Mouse (Mus musculus) cerebellum, adult 11-12 months (tissue): ENCODE results near the gene Akap11.
A peak's percentile ranks its signal among the peaks of the same experiment; 100 is the strongest.

Experiments
- DNase-seq: peaks from one replicate; pipeline ENCODE4 v3.0.0; 2022

The Akap11 gene

DNA sequence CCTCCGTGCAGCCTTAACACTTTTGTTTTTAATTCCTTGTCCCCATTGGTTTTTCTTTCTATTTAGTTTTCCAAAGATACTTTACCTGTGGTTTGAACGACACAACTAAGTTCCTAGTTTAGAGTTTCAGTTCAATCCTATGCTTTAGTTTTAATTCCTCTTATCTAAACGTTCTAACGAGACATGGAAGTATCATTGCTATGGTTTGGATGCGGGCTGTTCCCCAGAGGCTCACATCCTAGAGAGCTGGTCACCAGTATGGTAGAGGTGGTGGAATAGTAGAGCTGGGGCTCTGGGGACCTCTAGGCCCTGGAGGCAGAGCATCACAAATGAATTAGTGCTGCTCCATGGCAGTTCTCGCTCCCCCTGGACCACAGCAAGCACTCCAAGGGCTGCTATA lies 9.7 kb downstream of the Akap11 start:
- DNase-seq: no peak

DNA sequence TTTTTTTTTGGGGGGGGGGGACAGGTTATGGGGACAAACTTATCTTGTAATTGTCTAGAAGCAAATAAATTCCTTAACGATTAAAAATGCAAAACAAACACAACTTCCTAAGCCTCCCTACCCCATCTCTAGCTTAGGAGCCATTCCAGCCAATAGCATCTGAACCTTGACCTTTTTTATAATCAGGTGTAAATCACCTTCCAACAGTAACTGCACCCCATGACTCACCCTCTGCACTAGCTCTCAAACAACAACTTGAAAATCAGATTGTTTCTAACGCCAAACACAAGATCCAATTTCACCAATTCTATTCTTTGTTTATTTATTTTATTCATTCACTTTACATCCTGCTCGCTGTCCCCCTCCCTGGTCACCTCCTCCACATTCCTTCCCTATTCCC lies 10.1 kb downstream of the Akap11 start:
- DNase-seq: no peak

GRCm38 (mm10) chr14:78525611-78526457 lies 10.8 kb downstream of the Akap11 start:
- no peak for DNase-seq

DNA sequence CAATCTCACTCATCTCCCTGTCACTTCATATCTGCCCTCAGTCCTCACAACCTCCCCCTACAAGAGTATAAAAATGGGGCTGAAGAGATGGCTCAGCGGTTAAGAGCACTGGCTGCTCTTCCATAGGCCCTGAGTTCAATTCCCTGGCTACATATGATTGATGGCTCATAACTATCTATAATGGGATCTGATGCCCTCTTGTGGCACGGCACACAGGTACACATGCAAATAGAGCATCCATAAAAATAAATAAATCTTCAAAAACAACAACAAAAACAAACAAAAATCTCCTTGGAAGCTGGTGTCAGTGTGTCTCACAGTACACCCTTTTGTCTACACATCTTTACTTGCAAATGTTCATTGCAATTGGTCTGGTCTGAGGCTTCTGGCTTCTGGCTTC lies 11.5 kb downstream of the Akap11 start:
- no peak for DNase-seq

DNA sequence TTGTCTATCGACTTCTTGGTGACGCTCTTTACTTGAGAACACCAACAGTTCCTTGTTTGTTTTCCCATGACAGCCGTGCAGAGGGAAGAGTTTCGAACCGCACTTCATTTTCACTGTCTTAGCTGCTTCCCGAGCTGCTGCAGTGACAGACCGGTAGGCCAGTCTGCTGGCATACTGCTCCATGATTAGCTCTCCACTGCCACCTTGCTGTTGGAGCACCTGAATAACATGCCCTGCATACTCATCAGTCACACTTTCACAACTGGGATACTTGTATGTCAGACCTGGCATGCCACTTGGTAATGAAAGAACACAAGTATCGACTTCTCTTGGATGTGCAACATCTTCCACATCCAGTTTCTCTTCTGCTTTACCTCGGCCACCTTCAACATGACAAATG lies 25.9 kb downstream of the Akap11 start:
- no peak for DNase-seq

DNA sequence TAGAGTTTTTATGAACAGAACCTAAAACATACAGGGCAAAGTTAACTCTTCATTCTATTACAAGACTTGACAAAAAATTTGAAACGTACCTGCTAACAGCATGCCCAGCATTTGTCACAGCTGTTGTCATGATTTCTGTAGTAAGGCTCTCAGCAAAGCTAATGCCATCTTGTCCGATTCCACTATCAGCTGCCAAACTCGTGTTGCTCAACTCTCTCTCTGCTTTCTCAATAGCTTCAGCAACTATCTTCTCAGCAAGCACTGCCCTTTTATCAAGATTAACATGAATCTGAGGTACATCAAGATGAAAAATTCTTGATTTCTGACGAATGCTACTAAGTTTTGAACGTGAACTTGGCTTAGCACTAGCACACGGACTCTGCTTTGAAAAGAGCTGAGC lies 26.8 kb downstream of the Akap11 start:
- DNase-seq: no peak

DNA sequence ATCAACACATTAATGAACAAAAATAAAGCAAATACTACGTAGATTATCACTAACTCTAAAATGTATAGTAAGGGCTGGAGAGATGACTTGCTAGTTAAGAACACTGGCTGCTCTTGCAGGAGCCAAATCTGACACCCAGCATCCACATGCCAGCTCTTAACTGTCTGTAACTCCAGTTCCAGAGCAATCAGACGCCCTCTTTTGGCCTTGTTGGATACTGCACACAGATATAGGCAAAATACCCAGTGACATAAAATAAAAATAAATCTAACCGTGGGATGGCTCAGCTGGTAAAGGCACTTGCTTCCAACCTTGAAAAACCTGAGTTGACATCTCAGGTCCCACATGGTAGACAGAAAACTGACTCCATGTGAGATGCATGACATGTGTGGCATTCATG lies 36.0 kb downstream of the Akap11 start:
- DNase-seq: no peak

DNA sequence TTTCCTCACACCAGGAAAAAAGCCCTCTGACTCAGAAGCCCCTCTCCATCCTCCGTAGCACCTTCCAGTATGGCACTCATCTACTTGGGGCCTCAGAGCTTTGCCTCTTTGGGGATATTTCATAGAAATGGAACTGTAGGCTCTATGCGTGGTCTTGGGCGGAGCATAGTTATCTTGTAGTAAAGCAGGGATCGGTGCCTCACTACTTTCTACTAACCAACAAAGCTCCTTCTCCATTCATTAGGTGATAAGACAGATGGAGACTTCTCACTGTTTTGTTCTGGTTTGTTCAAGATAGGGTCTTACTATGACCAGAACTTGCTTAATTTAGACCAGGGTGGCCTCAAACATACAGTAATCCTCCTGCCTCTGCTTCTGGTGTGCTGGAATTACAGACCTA lies 39.9 kb downstream of the Akap11 start:
- DNase-seq: no peak

DNA sequence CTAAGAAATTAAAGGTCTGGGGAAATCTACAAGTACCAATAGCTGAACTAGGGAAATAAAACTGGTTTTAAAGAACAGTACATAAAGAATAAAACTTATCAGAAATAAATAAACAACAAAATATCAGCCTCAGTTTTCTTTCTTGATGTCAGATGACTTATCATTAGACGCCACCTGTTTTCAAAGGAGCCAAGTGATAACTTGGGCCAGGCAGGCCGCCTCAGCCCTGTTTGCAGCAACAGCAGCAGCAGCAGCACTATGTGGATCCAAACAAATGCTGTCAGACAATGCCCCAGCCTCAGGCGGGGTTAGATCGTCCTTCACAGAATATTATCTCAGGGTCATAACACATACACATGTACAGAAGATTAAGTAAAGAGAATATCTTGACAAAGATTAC lies 41.4 kb downstream of the Akap11 start:
- no peak for DNase-seq

- no peak for DNase-seq
These were observed 44.0 kb downstream of the Akap11 start for GRCm38 (mm10) chr14:78492602-78493001.

DNA sequence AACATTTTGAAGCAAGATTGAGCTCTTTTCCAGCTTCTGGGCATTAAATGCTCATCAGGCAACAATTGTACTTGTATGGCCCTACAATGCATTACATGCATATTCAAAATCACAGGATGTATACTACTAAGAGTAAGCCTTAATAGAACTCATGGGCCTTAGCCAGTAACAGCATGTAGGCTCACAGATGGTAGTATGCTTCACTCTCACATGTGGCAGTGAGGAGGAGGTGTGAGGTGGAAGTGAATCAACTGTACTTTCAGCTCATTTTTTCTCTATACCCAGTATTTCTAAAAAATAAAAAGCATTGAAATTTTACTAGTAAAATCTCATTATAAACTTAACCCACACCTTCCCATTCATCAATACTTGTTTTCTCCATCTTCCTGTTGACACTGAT lies 45.2 kb downstream of the Akap11 start:
- no peak for DNase-seq

- peak; percentile 24 for DNase-seq
These were observed 54.0 kb downstream of the Akap11 start for GRCm38 (mm10) chr14:78482385-78483231.

- DNase-seq: no peak
These were observed 62.5 kb downstream of the Akap11 start for GRCm38 (mm10) chr14:78474058-78474457.

- DNase-seq: no peak
These were observed 65.9 kb downstream of the Akap11 start for GRCm38 (mm10) chr14:78470714-78471113.

DNA sequence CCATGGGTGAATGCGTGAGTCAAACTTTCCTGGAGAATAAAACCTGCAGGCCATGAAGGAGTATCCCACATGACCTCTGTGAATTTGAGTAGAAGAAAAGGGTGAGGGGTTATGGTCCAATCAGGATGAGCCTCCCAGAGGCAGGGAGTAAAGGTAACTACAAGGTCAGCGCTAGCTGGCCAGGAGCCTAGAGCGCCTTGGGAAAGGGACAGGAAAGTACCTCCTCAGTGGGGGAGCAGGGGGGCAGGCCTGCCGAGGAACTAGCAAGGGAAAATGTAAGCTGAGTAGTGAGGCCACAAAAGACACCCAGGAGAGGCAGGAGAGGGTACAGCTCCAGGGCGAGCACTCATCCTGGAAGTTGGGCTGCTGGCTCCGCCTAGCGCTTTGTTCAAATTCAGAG lies 67.6 kb downstream of the Akap11 start:
- DNase-seq: no peak

DNA sequence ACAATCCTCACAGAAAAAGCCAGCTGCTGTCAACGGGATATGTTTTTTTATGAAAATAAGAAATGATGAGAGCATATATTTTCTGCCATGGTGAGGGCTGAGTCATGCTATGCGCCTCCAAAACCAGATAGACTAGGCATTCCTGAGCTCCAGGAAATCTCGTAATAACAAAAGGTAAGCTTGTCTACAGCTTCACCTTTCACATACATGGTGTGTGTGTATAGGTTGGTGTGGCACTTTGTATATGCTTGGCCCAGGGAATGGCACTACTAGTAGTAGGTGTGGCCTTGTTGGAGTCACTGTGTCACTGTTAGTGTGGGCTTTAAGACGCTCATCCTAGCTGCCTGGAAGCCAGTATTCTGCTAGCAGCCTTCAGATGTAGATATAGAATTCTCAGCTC lies 68.6 kb downstream of the Akap11 start:
- DNase-seq: no peak

DNA sequence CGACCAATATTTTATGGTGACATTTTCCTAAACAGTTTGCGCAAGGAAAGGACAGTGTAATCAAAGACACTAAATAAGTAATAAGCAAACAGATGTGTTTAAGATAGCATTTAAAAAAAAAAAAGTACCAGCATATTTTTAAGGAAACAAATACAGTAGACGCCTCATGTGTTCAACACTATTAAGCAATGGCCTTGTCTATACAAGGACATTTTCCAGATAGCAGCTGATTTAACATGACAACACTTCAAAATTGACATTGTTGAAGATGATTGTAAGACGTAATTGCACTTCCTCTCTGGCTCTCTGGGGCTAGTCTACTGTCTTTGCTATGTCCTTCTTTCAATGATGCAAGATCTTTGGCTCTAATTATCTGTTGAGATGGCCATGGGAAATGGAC lies 72.3 kb downstream of the Akap11 start:
- no peak for DNase-seq

GRCm38 (mm10) chr14:78459121-78459520 lies 77.5 kb downstream of the Akap11 start:
- DNase-seq: no peak

DNA sequence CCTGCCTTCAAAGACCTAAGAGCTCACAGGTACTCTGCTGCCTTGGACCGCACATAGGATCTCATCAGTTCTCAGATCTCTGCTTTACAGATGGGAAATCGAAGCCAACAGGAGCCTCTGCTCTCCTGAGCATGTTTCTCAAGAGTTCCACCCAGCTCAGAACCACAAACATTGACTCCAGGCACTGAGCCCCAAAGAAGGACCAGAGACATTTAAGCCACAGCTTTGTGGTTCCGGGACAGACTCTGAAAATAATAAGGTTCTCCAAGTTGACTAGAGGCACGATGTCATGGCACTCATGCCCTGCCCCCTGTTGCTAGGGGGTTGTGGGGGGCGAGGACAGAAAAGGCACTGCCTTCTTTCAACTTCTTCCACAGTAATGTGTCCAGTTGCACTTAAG lies 77.9 kb downstream of the Akap11 start:
- no peak for DNase-seq

DNA sequence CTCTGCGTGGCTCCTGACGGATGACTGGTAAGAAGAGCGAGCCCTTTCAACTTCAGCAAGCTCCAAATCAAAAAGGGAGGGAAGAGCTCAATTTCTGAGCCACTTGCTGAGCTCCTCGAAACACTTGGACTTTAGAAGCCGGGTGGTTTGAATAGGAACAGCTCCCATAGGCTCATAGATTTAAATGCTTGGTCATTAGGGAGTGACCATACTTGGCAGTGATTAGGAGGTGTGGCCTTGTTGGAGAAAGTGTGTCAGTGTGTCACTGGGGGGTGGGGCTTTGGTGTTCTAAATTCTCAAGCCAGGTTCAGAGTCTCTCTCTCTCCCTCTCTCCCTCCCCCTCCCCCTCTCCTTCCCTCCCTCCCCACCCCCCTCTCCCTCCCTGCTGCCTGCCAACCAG lies 81.6 kb downstream of the Akap11 start:
- DNase-seq: no peak

DNA sequence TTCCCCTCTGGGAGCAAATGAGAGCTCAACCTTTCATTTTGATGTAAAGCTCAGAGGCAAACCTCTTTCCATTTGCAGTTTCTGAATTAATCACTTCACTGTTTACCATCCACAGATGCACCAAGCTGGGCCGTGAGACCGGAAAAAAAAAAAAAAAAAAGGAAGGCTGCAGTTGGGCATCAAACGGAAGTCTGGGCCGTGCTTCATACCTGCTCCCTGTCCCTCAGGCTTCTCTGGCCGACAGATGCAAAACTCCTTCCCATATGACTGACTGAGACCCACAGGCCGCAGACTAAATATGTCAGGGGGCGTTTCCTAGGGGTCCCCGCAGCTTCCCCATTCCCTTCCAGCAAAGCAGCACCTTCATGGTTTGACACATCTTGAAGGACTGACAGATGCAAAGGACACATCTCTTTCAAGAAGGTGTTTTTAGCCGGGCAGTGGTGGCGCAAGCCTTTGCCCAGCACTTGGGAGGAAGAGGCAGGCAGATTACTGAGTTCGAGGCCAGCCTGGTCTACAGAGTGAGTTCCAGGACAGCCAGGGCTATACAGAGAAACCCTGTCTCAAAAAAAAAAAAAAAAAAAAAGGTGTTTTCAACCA lies 87.7 kb downstream of the Akap11 start:
- no peak for DNase-seq

- no peak for DNase-seq
These were observed 88.6 kb downstream of the Akap11 start for GRCm38 (mm10) chr14:78448017-78448416.

GRCm38 (mm10) chr14:78447542-78447941 lies 89.1 kb downstream of the Akap11 start:
- DNase-seq: no peak
